Mouse (Mus musculus) C2C12 (cell line): ENCODE data around the gene Il31ra. TPM values are rescaled to one million over a fixed set of nuclear protein-coding genes. Genes with fewer than 3 reads are reported as not detected.

Experiments used
- H3K27me3 ChIP-seq: one replicate; pipeline ENCODE4 v1.6.1; 2011; ENCODE audit not compliant: control insufficient read depth, insufficient read depth, insufficient read length
- H3K36me3 ChIP-seq: one replicate; pipeline ENCODE4 v1.6.1; 2011; ENCODE audit not compliant: control insufficient read depth, insufficient read depth
- H3K4me3 ChIP-seq: one replicate; pipeline ENCODE4 v1.5.1; 2011; ENCODE audit warnings: mild to moderate bottlenecking, control low read depth; ENCODE audit not compliant: poor library complexity, insufficient read depth, severe bottlenecking
- H3K79me2 ChIP-seq: one replicate; pipeline ENCODE4 v1.6.1; 2011; ENCODE audit not compliant: control insufficient read depth, insufficient read depth
- H3K79me3 ChIP-seq: one replicate; pipeline ENCODE4 v1.6.1; 2011; ENCODE audit warnings: low read depth, control low read depth
- H3ac ChIP-seq: one replicate; pipeline ENCODE3; 2011; ENCODE audit warnings: low read depth; ENCODE audit not compliant: control insufficient read depth, insufficient read length
- CEBPB ChIP-seq: IDR thresholded peaks from one replicate; pipeline ENCODE4 v1.6.1; 2011; ENCODE audit warnings: low read depth, mild to moderate bottlenecking, control low read depth, moderate library complexity
- CTCF ChIP-seq: IDR thresholded peaks from one replicate; pipeline ENCODE4 v1.5.1; 2011; ENCODE audit not compliant: control insufficient read depth, insufficient read depth, insufficient read length
- FOSL1 ChIP-seq: IDR thresholded peaks from one replicate; pipeline ENCODE4 v1.8.0; 2011; ENCODE audit warnings: mild to moderate bottlenecking, low read length; ENCODE audit not compliant: poor library complexity, insufficient read depth, severe bottlenecking
- MAX ChIP-seq: IDR thresholded peaks from one replicate; pipeline ENCODE4 v1.6.1; 2011; ENCODE audit warnings: mild to moderate bottlenecking, control low read depth
- MYOD1 ChIP-seq: IDR thresholded peaks from one replicate; pipeline ENCODE4 v1.6.1; 2011; ENCODE audit warnings: low read depth; ENCODE audit not compliant: control insufficient read depth, insufficient read length
- MYOG ChIP-seq: IDR thresholded peaks from one replicate; pipeline ENCODE4 v1.6.1; 2011; ENCODE audit not compliant: control insufficient read depth, insufficient read length; ENCODE audit errors: extremely low read depth
- USF1 ChIP-seq: IDR thresholded peaks from one replicate; pipeline ENCODE4 v1.6.1; 2011; ENCODE audit warnings: low read depth, mild to moderate bottlenecking, control low read depth, moderate library complexity
- polyA plus RNA-seq: library from polyadenylated mRNA; unstranded; fragments of >200 nt; fragmentation: generic; extraction: Trizol; gene quantifications from one replicate; pipeline ENCODE4 v1.2.1, GENCODE M21; 2012; ENCODE audit warnings: missing spikeins

Gene Il31ra
- polyA plus RNA-seq, 1 experiment, result not detected

DNA sequence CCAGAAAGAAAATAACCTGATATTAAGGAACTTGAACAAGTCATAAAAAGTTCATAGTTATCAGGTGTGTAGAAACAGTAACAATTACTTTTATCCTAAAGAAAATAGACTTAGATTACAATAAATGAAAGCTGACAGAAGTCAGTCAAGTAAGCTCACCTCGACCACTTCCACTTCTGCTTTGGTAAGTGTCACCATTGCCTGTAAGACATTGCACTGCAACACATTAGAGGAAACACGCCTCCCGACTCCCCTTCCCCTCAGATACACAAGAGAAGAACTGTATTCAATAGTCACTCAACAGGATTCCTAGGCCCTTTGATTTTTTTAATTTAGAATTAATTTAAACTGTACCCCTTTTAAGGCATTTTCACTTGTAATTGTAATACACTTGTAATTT, 30.5 kb upstream of the Il31ra start:
- TF ChIP-seq FOSL1, result no peak
- TF ChIP-seq CEBPB, result no peak
- TF ChIP-seq CTCF, result no peak
- no peak for TF ChIP-seq USF1
- no peak for TF ChIP-seq MYOD1
- no peak for TF ChIP-seq MAX
- TF ChIP-seq MYOG, result no peak
- no peaks in the 10 kb centered on the region for H3K36me3 ChIP-seq
- H3K79me3 ChIP-seq, result no peaks in the 10 kb centered on the region
- no peak overlapping the region for H3ac ChIP-seq
- peaks cover 20% of the 10 kb centered on the region for H3K27me3 ChIP-seq
- H3K4me3 ChIP-seq, result no peak overlapping the region
- H3K79me2 ChIP-seq, result no peaks in the 10 kb centered on the region

DNA sequence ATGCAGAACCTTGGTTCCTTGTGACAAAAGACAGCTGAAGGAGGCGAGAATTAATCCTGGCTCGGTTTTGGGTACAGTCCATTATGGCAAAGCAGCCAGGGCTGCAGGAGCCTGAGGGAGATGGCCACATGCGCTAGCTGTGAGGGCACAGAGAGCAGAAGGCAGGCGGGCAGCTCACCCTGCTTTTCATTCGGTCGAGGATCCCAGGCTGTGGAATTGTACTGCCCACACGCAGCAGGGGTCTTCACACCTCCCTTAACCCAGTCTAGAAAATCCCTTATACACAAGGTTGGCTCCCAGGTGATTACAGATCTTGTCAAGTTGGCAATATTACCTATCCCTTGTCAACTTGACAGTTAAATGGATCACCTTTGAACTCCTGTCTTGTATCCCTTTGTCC, 29.5 kb upstream of the Il31ra start:
- Histone ChIP-seq H3ac (no peak overlapping the region), H3K4me3 (no peak overlapping the region), H3K79me3 (no peaks in the 10 kb centered on the region), H3K36me3 (no peaks in the 10 kb centered on the region), H3K79me2 (no peaks in the 10 kb centered on the region), H3K27me3 (peaks cover 20% of the 10 kb centered on the region)
- no peak for TF ChIP-seq MYOG
- TF ChIP-seq MAX, result no peak
- TF ChIP-seq MYOD1, result no peak
- no peak for TF ChIP-seq CTCF
- no peak for TF ChIP-seq FOSL1
- TF ChIP-seq USF1, result no peak
- no peak for TF ChIP-seq CEBPB

DNA sequence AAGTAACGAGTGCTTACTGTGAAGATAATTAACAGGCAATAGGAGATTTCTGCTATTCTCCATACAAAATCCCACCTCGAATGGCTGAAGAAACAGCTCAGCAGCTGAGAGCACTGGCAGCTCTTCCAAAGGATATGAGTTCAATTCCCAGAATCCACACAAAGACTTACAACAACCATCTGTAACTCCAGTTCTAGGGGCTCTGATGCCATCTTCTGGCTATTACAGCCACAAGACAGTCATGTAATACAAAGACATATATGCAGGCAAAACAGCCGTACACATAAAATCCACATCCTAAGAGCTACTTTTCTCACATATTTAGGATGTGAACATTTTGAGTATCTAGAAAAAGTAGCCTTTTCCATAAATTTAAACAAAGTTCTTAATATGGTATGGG, 27.4 kb upstream of the Il31ra start:
- no peaks in the 10 kb centered on the region for H3K79me2 ChIP-seq
- H3K27me3 ChIP-seq, result peaks cover 24% of the 10 kb centered on the region
- no peaks in the 10 kb centered on the region for H3K36me3 ChIP-seq
- H3ac ChIP-seq, result no peak overlapping the region
- H3K4me3 ChIP-seq, result no peak overlapping the region
- no peaks in the 10 kb centered on the region for H3K79me3 ChIP-seq
- TF ChIP-seq MYOD1, result no peak

DNA sequence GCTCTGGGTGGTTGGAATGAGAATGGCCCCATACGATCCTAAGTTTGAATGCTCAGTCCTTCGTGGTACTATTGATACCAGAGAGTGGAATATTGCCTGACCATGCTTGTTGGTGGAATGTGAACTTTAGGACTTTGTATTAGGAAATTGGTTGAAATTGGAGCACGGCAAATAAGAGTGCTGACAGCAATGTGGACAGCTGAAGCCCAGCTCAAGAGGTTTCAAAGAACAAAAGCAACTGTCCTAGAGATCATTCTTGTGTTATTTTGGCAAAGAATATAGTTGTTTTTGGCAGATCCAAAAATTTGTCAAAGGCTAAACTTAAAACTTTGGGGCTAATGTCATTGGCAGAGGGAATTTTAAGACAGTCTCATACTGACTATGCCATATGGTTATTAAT, 14.4 kb upstream of the Il31ra start:
- no peaks in the 10 kb centered on the region for H3K79me3 ChIP-seq
- no peaks in the 10 kb centered on the region for H3K36me3 ChIP-seq
- TF ChIP-seq MYOD1, result no peak
- TF ChIP-seq CEBPB, result no peak
- TF ChIP-seq FOSL1, result no peak
- no peak for TF ChIP-seq MYOG
- TF ChIP-seq USF1, result no peak
- no peak for TF ChIP-seq CTCF
- H3K4me3 ChIP-seq, result no peak overlapping the region
- H3K27me3 ChIP-seq, result peaks cover 24% of the 10 kb centered on the region
- no peak overlapping the region for H3ac ChIP-seq
- H3K79me2 ChIP-seq, result no peaks in the 10 kb centered on the region

DNA sequence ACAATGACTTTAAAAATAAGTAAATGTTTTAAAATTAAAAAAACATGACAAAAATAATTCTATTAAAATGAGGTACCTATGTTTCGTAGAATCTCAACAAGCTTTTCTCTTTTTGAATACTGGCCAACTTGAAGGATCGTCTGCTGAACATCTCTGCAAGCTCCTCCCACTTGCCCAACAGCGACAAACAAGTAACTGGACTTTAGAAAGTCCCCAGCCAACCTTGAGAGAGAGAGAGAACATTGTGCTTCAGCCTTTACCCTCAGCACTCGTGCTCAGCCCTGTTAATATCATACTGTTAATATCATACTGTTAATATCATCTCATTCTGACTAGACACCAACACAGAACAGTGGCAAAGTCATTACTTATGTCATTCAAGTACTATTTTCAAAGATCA, 10.3 kb upstream of the Il31ra start:
- H3ac ChIP-seq, result no peak overlapping the region
- no peaks in the 10 kb centered on the region for H3K79me3 ChIP-seq
- no peaks in the 10 kb centered on the region for H3K79me2 ChIP-seq
- TF ChIP-seq CEBPB (no peak), FOSL1 (no peak), MYOG (no peak), CTCF (no peak), MAX (no peak), MYOD1 (no peak), USF1 (no peak)
- H3K27me3 ChIP-seq, result peaks cover 18% of the 10 kb centered on the region
- H3K36me3 ChIP-seq, result no peaks in the 10 kb centered on the region
- H3K4me3 ChIP-seq, result no peak overlapping the region

DNA sequence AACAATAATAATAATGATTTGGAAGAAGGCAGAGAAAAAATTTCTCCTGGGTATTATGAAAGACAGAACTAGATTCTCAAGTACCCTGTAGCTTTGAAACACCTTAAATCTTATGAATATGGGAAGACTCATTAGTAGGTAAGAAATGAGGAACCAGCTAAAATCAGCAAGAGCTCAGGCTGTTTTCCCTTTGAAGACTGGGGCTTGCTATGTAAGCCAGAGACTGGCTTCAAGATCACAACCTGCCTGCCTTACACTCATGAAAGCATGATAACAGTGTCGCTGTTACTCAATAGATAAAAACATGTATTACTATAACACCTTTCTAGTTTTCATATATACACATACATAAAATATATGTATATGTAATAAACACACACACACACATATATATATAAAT, 9.7 kb upstream of the Il31ra start:
- Histone ChIP-seq H3K79me2 (no peaks in the 10 kb centered on the region), H3K27me3 (peaks cover 18% of the 10 kb centered on the region), H3K4me3 (no peak overlapping the region), H3K36me3 (no peaks in the 10 kb centered on the region), H3ac (no peak overlapping the region), H3K79me3 (no peaks in the 10 kb centered on the region)
- no peak for TF ChIP-seq FOSL1

DNA sequence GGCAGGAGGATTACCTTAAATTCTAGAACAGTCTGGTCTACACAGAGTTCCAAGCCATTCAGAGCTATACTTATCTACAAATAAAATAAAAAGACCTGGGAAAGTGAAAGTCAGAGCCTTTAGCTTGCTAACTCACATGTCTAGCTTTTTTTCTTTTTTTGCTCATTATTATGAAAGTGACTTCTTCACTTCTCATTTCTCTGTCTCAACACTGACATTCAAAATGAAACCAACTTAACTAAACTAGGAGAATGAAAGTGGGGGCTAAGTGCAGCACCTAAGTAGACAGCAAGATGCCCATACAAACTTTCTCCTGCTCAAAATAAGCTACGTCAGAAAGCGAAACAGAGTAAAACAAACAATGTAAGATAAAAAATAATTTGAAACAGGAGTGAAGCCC, 8.4 kb upstream of the Il31ra start:
- Histone ChIP-seq H3ac (no peak overlapping the region), H3K27me3 (peaks cover 14% of the 10 kb centered on the region), H3K4me3 (no peak overlapping the region), H3K79me3 (no peaks in the 10 kb centered on the region), H3K79me2 (no peaks in the 10 kb centered on the region), H3K36me3 (no peaks in the 10 kb centered on the region)
- TF ChIP-seq CTCF (no peak), MYOD1 (no peak), MAX (no peak), USF1 (no peak), MYOG (no peak), CEBPB (no peak), FOSL1 (no peak)
